Mouse (Mus musculus): ENCODE results near the gene Olfr1066. TPM values are rescaled to one million over a fixed set of nuclear protein-coding genes. Genes with fewer than 3 reads are reported as not detected.
"Not testable (repeated sequence)": the region's sequence is repeated elsewhere in the genome, so short reads cannot be mapped to it uniquely, and the experiment has no call there.

The Olfr1066 gene
- polyA plus RNA-seq (2014; fragmentation: Nextera tagmentation; extraction: Ambion mirVana): not detected in 2 replicates

- Histone ChIP-seq H3K9me3 (ENCODE audit: control insufficient read depth, low read length) (no peaks in the 10 kb centered on the region), H3K4me1 (ENCODE audit: control insufficient read depth, insufficient read depth, low read length) (no peaks in the 10 kb centered on the region), H3K36me3 (ENCODE audit: control insufficient read depth, insufficient read depth, low read length) (no peaks in the 10 kb centered on the region), H3K9ac (ENCODE audit: low read depth, low read length) (no peak within 1 kb of the TSS), H3K27ac (ENCODE audit: low read depth, low read length) (no peak within 1 kb of the TSS), H3K27me3 (ENCODE audit: control insufficient read depth, insufficient read depth, low read length) (no peaks in the 10 kb centered on the region), H3K4me2 (replicated peaks; ENCODE audit: low read depth, low read length) (no peak within 1 kb of the TSS), H3K4me3 (ENCODE audit: low read length) (no peak within 1 kb of the TSS)
- WGBS: 94% methylated on average over 1 of the region's 1 CpGs
- ATAC-seq (ENCODE audit: low FRiP score, low TSS enrichment): no peak
These were observed at the start of gene Olfr1066 for GRCm38 (mm10) chr2:86456169-86456568. Gene Olfr1066 (minus strand): TSS chr2:86456269.

- Histone ChIP-seq H3K27me3 (ENCODE audit: control insufficient read depth, insufficient read depth, low read length) (no peaks in the 10 kb centered on the region), H3K36me3 (ENCODE audit: control insufficient read depth, insufficient read depth, low read length) (no peaks in the 10 kb centered on the region), H3K9ac (ENCODE audit: low read depth, low read length) (no peak within 1 kb of the TSS), H3K27ac (ENCODE audit: low read depth, low read length) (no peak within 1 kb of the TSS), H3K4me3 (ENCODE audit: low read length) (no peak within 1 kb of the TSS), H3K9me3 (ENCODE audit: control insufficient read depth, low read length) (no peaks in the 10 kb centered on the region), H3K4me1 (ENCODE audit: control insufficient read depth, insufficient read depth, low read length) (no peaks in the 10 kb centered on the region), H3K4me2 (replicated peaks; ENCODE audit: low read depth, low read length) (no peak within 1 kb of the TSS)
- WGBS: 35% methylated on average over 1 of the region's 1 CpGs
- no peak for ATAC-seq (ENCODE audit: low FRiP score, low TSS enrichment)
These were observed 31.2 kb upstream of the Olfr1066 start, which contains the start of gene Olfr228 for GRCm38 (mm10) chr2:86487286-86487685. Gene Olfr228 (minus strand): TSS chr2:86487386.

GRCm38 (mm10) chr2:86464442-86465109 lies 8.5 kb upstream of the Olfr1066 start:
- no peak overlapping the region for H3K27ac ChIP-seq (ENCODE audit: low read depth, low read length)
- H3K4me3 ChIP-seq (ENCODE audit: low read length): no peak overlapping the region
- ATAC-seq (ENCODE audit: low FRiP score, low TSS enrichment): no peak
- no peaks in the 10 kb centered on the region for H3K9me3 ChIP-seq (ENCODE audit: control insufficient read depth, low read length)
- H3K36me3 ChIP-seq (ENCODE audit: control insufficient read depth, insufficient read depth, low read length): no peaks in the 10 kb centered on the region
- 40% methylated on average over 10 of the region's 10 CpGs for WGBS
- no peak overlapping the region for H3K4me2 ChIP-seq (replicated peaks; ENCODE audit: low read depth, low read length)
- H3K9ac ChIP-seq (ENCODE audit: low read depth, low read length): no peak overlapping the region
- no peaks in the 10 kb centered on the region for H3K27me3 ChIP-seq (ENCODE audit: control insufficient read depth, insufficient read depth, low read length)
- H3K4me1 ChIP-seq (ENCODE audit: control insufficient read depth, insufficient read depth, low read length): no peaks in the 10 kb centered on the region

DNA sequence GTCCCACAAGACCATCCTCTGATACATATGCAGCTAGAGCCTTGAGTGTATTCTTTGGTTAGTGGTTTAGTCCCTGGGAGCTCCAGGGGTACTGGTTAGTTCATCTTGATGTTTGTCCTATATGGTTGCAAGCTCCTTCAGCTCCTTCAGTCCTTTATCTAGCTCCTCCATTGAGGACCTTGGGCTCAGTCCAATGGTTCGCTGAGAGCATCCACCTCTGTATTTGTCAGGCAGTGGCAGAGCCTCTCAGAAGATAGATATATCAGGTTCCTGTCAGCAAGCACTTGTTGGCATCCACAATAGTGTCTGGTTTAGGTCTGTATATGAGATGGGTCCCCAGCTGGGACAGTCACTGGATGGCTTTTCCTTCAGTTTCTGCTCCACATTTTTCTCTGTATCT lies 4.4 kb upstream of the Olfr1066 start:
- H3K4me3 ChIP-seq (ENCODE audit: low read length): no peak overlapping the region
- WGBS: 86% methylated on average over 1 of the region's 1 CpGs
- no peaks in the 10 kb centered on the region for H3K27me3 ChIP-seq (ENCODE audit: control insufficient read depth, insufficient read depth, low read length)
- no peaks in the 10 kb centered on the region for H3K36me3 ChIP-seq (ENCODE audit: control insufficient read depth, insufficient read depth, low read length)
- H3K27ac ChIP-seq (ENCODE audit: low read depth, low read length): no peak overlapping the region
- no peak for ATAC-seq (ENCODE audit: low FRiP score, low TSS enrichment)
- H3K9me3 ChIP-seq (ENCODE audit: control insufficient read depth, low read length): no peaks in the 10 kb centered on the region
- H3K4me1 ChIP-seq (ENCODE audit: control insufficient read depth, insufficient read depth, low read length): no peaks in the 10 kb centered on the region
- H3K4me2 ChIP-seq (replicated peaks; ENCODE audit: low read depth, low read length): no peak overlapping the region
- no peak overlapping the region for H3K9ac ChIP-seq (ENCODE audit: low read depth, low read length)

- H3K9me3 ChIP-seq (ENCODE audit: control insufficient read depth, low read length); H3K4me2 ChIP-seq (replicated peaks; ENCODE audit: low read depth, low read length); H3K9ac ChIP-seq (ENCODE audit: low read depth, low read length); ATAC-seq (ENCODE audit: low FRiP score, low TSS enrichment); H3K4me3 ChIP-seq (ENCODE audit: low read length); H3K27ac ChIP-seq (ENCODE audit: low read depth, low read length); H3K4me1 ChIP-seq (ENCODE audit: control insufficient read depth, insufficient read depth, low read length); H3K36me3 ChIP-seq (ENCODE audit: control insufficient read depth, insufficient read depth, low read length); H3K27me3 ChIP-seq (ENCODE audit: control insufficient read depth, insufficient read depth, low read length): not testable (repeated sequence)
- WGBS: no CpG with 5 or more reads among the region's 1 CpGs
These were observed 5.6 kb downstream of the Olfr1066 start, which contains the start of gene Olfr1065 for GRCm38 (mm10) chr2:86450491-86450890. Gene Olfr1065 (minus strand): TSS chr2:86450591.

- not testable (repeated sequence) for H3K9me3 ChIP-seq (ENCODE audit: control insufficient read depth, low read length); H3K27ac ChIP-seq (ENCODE audit: low read depth, low read length); H3K4me3 ChIP-seq (ENCODE audit: low read length); H3K4me1 ChIP-seq (ENCODE audit: control insufficient read depth, insufficient read depth, low read length); H3K36me3 ChIP-seq (ENCODE audit: control insufficient read depth, insufficient read depth, low read length); H3K27me3 ChIP-seq (ENCODE audit: control insufficient read depth, insufficient read depth, low read length); H3K9ac ChIP-seq (ENCODE audit: low read depth, low read length); H3K4me2 ChIP-seq (replicated peaks; ENCODE audit: low read depth, low read length); ATAC-seq (ENCODE audit: low FRiP score, low TSS enrichment)
- WGBS: 80% methylated on average over 1 of the region's 1 CpGs
These were observed 14.0 kb downstream of the Olfr1066 start for GRCm38 (mm10) chr2:86442101-86442500.

GRCm38 (mm10) chr2:86428511-86428910 lies 27.6 kb downstream of the Olfr1066 start:
- not testable (repeated sequence) for ATAC-seq (ENCODE audit: low FRiP score, low TSS enrichment); H3K27ac ChIP-seq (ENCODE audit: low read depth, low read length); H3K36me3 ChIP-seq (ENCODE audit: control insufficient read depth, insufficient read depth, low read length); H3K4me2 ChIP-seq (replicated peaks; ENCODE audit: low read depth, low read length); H3K9me3 ChIP-seq (ENCODE audit: control insufficient read depth, low read length); H3K4me1 ChIP-seq (ENCODE audit: control insufficient read depth, insufficient read depth, low read length); H3K4me3 ChIP-seq (ENCODE audit: low read length); H3K9ac ChIP-seq (ENCODE audit: low read depth, low read length); H3K27me3 ChIP-seq (ENCODE audit: control insufficient read depth, insufficient read depth, low read length)
- WGBS: 89% methylated on average over 8 of the region's 8 CpGs

DNA sequence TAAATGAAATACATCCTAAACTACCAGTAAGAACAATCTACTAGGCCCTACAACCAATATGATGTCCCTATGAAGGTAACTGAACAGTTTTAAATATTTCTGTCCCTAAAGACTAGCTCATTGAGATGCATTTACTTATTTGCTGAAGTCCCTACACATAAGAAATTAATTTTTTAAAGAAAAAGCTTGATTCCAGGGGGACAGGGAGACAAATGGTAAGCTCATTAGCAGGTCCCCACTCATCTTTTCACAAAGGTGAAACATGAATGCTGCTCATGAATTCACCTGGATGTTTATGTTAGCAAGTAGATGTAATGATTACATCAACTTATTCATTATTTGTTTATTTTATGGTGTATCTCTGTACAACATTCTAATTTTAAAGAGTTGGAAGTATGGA lies 29.4 kb downstream of the Olfr1066 start, which contains the start of gene Olfr1062:
Gene Olfr1062, minus strand, starts transcription at position 101 of the 400 bp plus-strand sequence.
- H3K4me1 ChIP-seq (ENCODE audit: control insufficient read depth, insufficient read depth, low read length); H3K4me2 ChIP-seq (replicated peaks; ENCODE audit: low read depth, low read length); H3K27me3 ChIP-seq (ENCODE audit: control insufficient read depth, insufficient read depth, low read length); H3K9ac ChIP-seq (ENCODE audit: low read depth, low read length); H3K4me3 ChIP-seq (ENCODE audit: low read length); H3K36me3 ChIP-seq (ENCODE audit: control insufficient read depth, insufficient read depth, low read length); H3K9me3 ChIP-seq (ENCODE audit: control insufficient read depth, low read length); H3K27ac ChIP-seq (ENCODE audit: low read depth, low read length); ATAC-seq (ENCODE audit: low FRiP score, low TSS enrichment): not testable (repeated sequence)

DNA sequence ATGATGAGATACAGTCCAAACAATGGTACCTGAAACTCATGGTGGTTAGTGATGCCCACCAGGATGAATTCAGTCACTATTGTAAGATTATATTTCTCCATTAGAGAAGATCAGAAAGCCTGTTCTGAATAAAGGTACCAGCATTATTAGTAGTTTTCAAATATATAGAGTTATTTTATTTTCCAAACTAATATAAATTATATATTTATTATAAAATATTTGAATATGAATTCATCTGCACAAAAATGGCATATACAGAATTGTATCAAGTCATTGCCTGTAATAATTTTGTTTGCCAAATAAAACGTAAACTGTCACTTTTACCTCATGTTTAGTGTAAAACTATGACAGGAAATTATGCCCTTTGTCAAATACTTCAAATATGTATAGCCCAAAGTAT lies 42.1 kb downstream of the Olfr1066 start, which contains the start of gene Olfr1061:
Gene Olfr1061, minus strand, starts transcription at position 101 of the 400 bp plus-strand sequence.
- Histone ChIP-seq H3K4me2 (replicated peaks; ENCODE audit: low read depth, low read length) (no peak within 1 kb of the TSS), H3K27me3 (ENCODE audit: control insufficient read depth, insufficient read depth, low read length) (no peaks in the 10 kb centered on the region), H3K9me3 (ENCODE audit: control insufficient read depth, low read length) (no peaks in the 10 kb centered on the region), H3K9ac (ENCODE audit: low read depth, low read length) (no peak within 1 kb of the TSS), H3K4me3 (ENCODE audit: low read length) (no peak within 1 kb of the TSS), H3K27ac (ENCODE audit: low read depth, low read length) (no peak within 1 kb of the TSS), H3K36me3 (ENCODE audit: control insufficient read depth, insufficient read depth, low read length) (no peaks in the 10 kb centered on the region), H3K4me1 (ENCODE audit: control insufficient read depth, insufficient read depth, low read length) (no peaks in the 10 kb centered on the region)
- no peak for ATAC-seq (ENCODE audit: low FRiP score, low TSS enrichment)
- WGBS: 86% methylated on average over 1 of the region's 1 CpGs

All from kidney, embryonic 14.5 days (tissue).